Mouse (Mus musculus) bone marrow, adult 2 months (tissue): ENCODE results near the gene Tmem210.

Experiments used
- CTCF ChIP-seq: fragments of 200-500 bp; IDR thresholded peaks from 2 replicates; pipeline ENCODE4 v1.5.1; 2011; ENCODE audit warnings: low read length, control low read depth; ENCODE audit not compliant: control insufficient read depth, insufficient read depth
- POLR2A ChIP-seq: fragments of 200-500 bp; IDR thresholded peaks from 2 replicates; pipeline ENCODE4 v1.6.1; 2011; ENCODE audit warnings: low read depth, mild to moderate bottlenecking, control low read depth, low read length, borderline replicate concordance; ENCODE audit not compliant: control insufficient read depth

GRCm38 (mm10) chr2:25264851-25265250, 23.1 kb upstream of the Tmem210 start:
- TF ChIP-seq CTCF (no peak), POLR2A (no peak)
